25 mouse cellular contexts compared by ENCODE assay signal in genomic region chr5:53967560-53967959, GRCm38 (mm10).
"Had no signal": no experiment of that assay in that cellular context is flagged by ENCODE, and none has a peak within 500 bp of the region (broad histone marks: within the 10 kb centered on the region; RNA-seq: fewer than 3 reads in every experiment).

No protein-coding gene starts in this region.

- H3K36me3 ChIP-seq: heart, embryonic 13.5 days; heart, embryonic 15.5 days; hindbrain, embryonic 13.5 days; hindbrain, embryonic 15.5 days; kidney, embryonic 15.5 days; limb, embryonic 13.5 days; limb, embryonic 15.5 days; liver, embryonic 12.5 days had no signal

- ATAC-seq: hindbrain, postnatal 0 days; intestine, embryonic 16.5 days; liver, embryonic 12.5 days had no signal

- H3K27me3 ChIP-seq: heart, embryonic 13.5 days; heart, embryonic 15.5 days; hindbrain, embryonic 13.5 days; hindbrain, embryonic 15.5 days; kidney, embryonic 15.5 days; limb, embryonic 13.5 days; limb, embryonic 15.5 days had no signal

- H3K9me3 ChIP-seq: heart, embryonic 13.5 days; heart, embryonic 15.5 days; hindbrain, embryonic 13.5 days; hindbrain, embryonic 15.5 days; kidney, embryonic 15.5 days; limb, embryonic 13.5 days; limb, embryonic 15.5 days; liver, embryonic 12.5 days had no signal

- H3K9ac ChIP-seq: heart, embryonic 13.5 days; heart, embryonic 15.5 days; hindbrain, embryonic 13.5 days; hindbrain, embryonic 15.5 days; kidney, embryonic 15.5 days; limb, embryonic 13.5 days; limb, embryonic 15.5 days; liver, embryonic 12.5 days had no signal

- H3K4me1 ChIP-seq: hindbrain, embryonic 13.5 days; hindbrain, embryonic 15.5 days; limb, embryonic 13.5 days; limb, embryonic 15.5 days; liver, embryonic 12.5 days had no signal

- DNase-seq: gastrocnemius, postnatal 14 days; gastrocnemius, postnatal 36 days; heart, adult 18-20 months; heart, postnatal 14 days; heart, postnatal 36 days; kidney, adult 11 months; kidney, adult 2 months; kidney, adult 9 months; kidney, postnatal 14 days; kidney, postnatal 36 days; layer of hippocampus, adult 9-11 months; layer of hippocampus, postnatal 36 days; left cerebral cortex, postnatal 4 days had no signal

- H3K4me2 ChIP-seq: heart, embryonic 11.5 days; heart, embryonic 13.5 days; heart, embryonic 15.5 days; hindbrain, embryonic 13.5 days; hindbrain, embryonic 15.5 days; kidney, embryonic 15.5 days; limb, embryonic 13.5 days; limb, embryonic 15.5 days; liver, embryonic 12.5 days had no signal

- H3K27ac ChIP-seq: heart, embryonic 13.5 days; heart, embryonic 15.5 days; hindbrain, embryonic 13.5 days; hindbrain, embryonic 15.5 days; hindbrain, postnatal 0 days; kidney, embryonic 15.5 days; kidney, postnatal 0 days; limb, embryonic 13.5 days; limb, embryonic 15.5 days; liver, embryonic 12.5 days had no signal

- H3K4me3 ChIP-seq: heart, embryonic 13.5 days; heart, embryonic 15.5 days; hindbrain, embryonic 13.5 days; hindbrain, embryonic 15.5 days; kidney, embryonic 15.5 days; limb, embryonic 13.5 days; limb, embryonic 15.5 days; liver, embryonic 12.5 days had no signal
